Comparison of ENCODE assay signal across 9 mouse cellular contexts in the genomic region with DNA sequence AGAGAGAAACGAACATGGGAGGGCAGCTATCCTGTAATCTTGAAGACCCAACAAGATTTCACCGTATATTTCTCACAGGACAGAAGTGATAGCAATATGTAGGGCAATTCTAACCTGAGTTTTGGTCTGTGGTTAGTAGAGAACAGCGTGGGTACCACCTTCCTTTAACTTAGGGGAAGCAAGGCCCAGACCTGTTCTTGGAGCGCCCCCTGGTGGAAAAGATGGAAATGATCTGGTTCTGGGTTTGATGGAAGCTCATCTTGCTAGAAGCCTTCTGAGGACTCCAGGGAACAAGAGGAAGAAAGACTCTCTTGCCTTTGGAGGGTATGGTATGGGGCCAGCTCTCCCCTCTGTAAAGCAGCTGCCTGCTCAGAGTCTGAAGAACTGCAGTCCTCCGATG. TPM values are rescaled to one million over a fixed set of nuclear protein-coding genes. Genes with fewer than 3 reads are reported as not detected.
DNase-seq lines count a peak whose midpoint lies in the region; ATAC-seq lines count a peak whose summit lies in the region.
"Had no signal": no experiment of that assay in that cellular context is flagged by ENCODE, and none has a peak within 500 bp of the region (broad histone marks: within the 10 kb centered on the region; RNA-seq: fewer than 3 reads in every experiment).

No protein-coding gene starts in this region.

- no peak overlapping the region for H3K27ac ChIP-seq in liver, embryonic 12.5 days
- no peak overlapping the region for H3K27ac ChIP-seq in embryonic facial prominence, embryonic 14.5 days (replicated peaks; ENCODE audit: low read depth, low read length)
- H3K27ac ChIP-seq in hindbrain, embryonic 14.5 days, result no peak overlapping the region

- H3K9ac ChIP-seq in liver, embryonic 12.5 days, result no peak overlapping the region
- no peak overlapping the region for H3K9ac ChIP-seq in embryonic facial prominence, embryonic 14.5 days (ENCODE audit: low read depth, low read length)
- no peak overlapping the region for H3K9ac ChIP-seq in hindbrain, embryonic 14.5 days

- ATAC-seq in liver, embryonic 12.5 days, result no peak
- no peak; the same call in 1 of the 2 replicates for ATAC-seq in embryonic facial prominence, embryonic 14.5 days (ENCODE audit: low read depth)
- no peak for ATAC-seq in hindbrain, embryonic 14.5 days (ENCODE audit: low FRiP score)
- ATAC-seq in monocyte, adult 5-6 weeks (replicated peaks; ENCODE audit: insufficient number of reproducible peaks, low FRiP score, low TSS enrichment, poor library complexity, severe bottlenecking), result 0 out of 2 replicates have a peak, but pooled peaks have one; percentile 31

- no peak overlapping the region for H3K4me2 ChIP-seq in liver, embryonic 12.5 days
- no peak overlapping the region for H3K4me2 ChIP-seq in embryonic facial prominence, embryonic 14.5 days (ENCODE audit: low read depth, low read length)
- H3K4me2 ChIP-seq in hindbrain, embryonic 14.5 days (replicated peaks), result no peak overlapping the region

- H3K27me3 ChIP-seq in liver, embryonic 12.5 days (replicated peaks), result peaks cover 17% of the 10 kb centered on the region; the same call in 1 of the 2 replicates
- no peaks in the 10 kb centered on the region for H3K27me3 ChIP-seq in embryonic facial prominence, embryonic 14.5 days (replicated peaks; ENCODE audit: control insufficient read depth, insufficient read depth, low read length)
- H3K27me3 ChIP-seq in hindbrain, embryonic 14.5 days (ENCODE audit: control insufficient read depth, insufficient read depth, low read length), result peaks cover 14% of the 10 kb centered on the region

- no peaks in the 10 kb centered on the region for H3K4me1 ChIP-seq in liver, embryonic 12.5 days
- H3K4me1 ChIP-seq in embryonic facial prominence, embryonic 14.5 days (ENCODE audit: control insufficient read depth, insufficient read depth, low read length), result no peaks in the 10 kb centered on the region
- H3K4me1 ChIP-seq in hindbrain, embryonic 14.5 days (replicated peaks; ENCODE audit: control insufficient read depth, insufficient read depth, low read length), result no peaks in the 10 kb centered on the region

- H3K36me3 ChIP-seq in liver, embryonic 12.5 days, result no peaks in the 10 kb centered on the region
- no peaks in the 10 kb centered on the region for H3K36me3 ChIP-seq in embryonic facial prominence, embryonic 14.5 days (ENCODE audit: control insufficient read depth, insufficient read depth, low read length)
- no peaks in the 10 kb centered on the region for H3K36me3 ChIP-seq in hindbrain, embryonic 14.5 days (replicated peaks; ENCODE audit: control insufficient read depth, insufficient read depth)

- H3K4me3 ChIP-seq in liver, embryonic 12.5 days, result no peak overlapping the region
- no peak overlapping the region for H3K4me3 ChIP-seq in embryonic facial prominence, embryonic 14.5 days (ENCODE audit: low read depth, low read length)
- no peak overlapping the region for H3K4me3 ChIP-seq in hindbrain, embryonic 14.5 days (replicated peaks; ENCODE audit: low read length)

- H3K9me3 ChIP-seq in liver, embryonic 12.5 days (replicated peaks), result no peaks in the 10 kb centered on the region
- no peaks in the 10 kb centered on the region for H3K9me3 ChIP-seq in embryonic facial prominence, embryonic 14.5 days (ENCODE audit: control insufficient read depth, low read length)
- H3K9me3 ChIP-seq in hindbrain, embryonic 14.5 days (ENCODE audit: control insufficient read depth, low read length), result no peaks in the 10 kb centered on the region

- DNase-seq in liver, result peak; percentile 59
- DNase-seq in adrenal gland, postnatal 4 days (ENCODE audit: low spot score in 2 of 2), result peak; percentile 37 to 38
- peak; percentile 74 for DNase-seq in embryonic facial prominence, embryonic 14.5 days (ENCODE audit: low spot score)
- DNase-seq in hindbrain, embryonic 14.5 days (ENCODE audit: low spot score), result peak; percentile 90
- DNase-seq in left cerebral cortex, adult 8-10 months (ENCODE audit: low spot score in 2 of 2), result peak; percentile 33 to 69
- DNase-seq in testis, postnatal 14 days (ENCODE audit: low spot score), result peak; percentile 63

- 15% methylated on average over 5 of the region's 5 CpGs for WGBS in liver, embryonic 12.5 days (ENCODE audit: insufficient replicate concordance)
- WGBS in embryonic facial prominence, embryonic 14.5 days, result 19% methylated on average over 5 of the region's 5 CpGs
- 36% methylated on average over 5 of the region's 5 CpGs for WGBS in hindbrain, embryonic 14.5 days

RNA-seq across cellular contexts. Expression of a gene that starts 10.5 kb away (rescaled TPM):
- polyA plus RNA-seq in liver, embryonic 12.5 days (2016; fragmentation: Nextera tagmentation; extraction: Ambion mirVana), result not detected in 2 replicates
- total RNA-seq in adrenal gland, postnatal 4 days (2021), result not detected
- 0.18 TPM in 1 of 2 replicates, not detected in the other for polyA plus RNA-seq in embryonic facial prominence, embryonic 14.5 days (2014; fragmentation: Nextera tagmentation; extraction: Ambion mirVana)
- not detected in 2 replicates for polyA plus RNA-seq in hindbrain, embryonic 14.5 days (2014; fragmentation: Nextera tagmentation; extraction: Ambion mirVana)
- not detected for total RNA-seq in left cerebral cortex, adult 8-10 months (2022)
- not detected in 3 replicates for total RNA-seq in monocyte, adult 5-6 weeks (2017)
- total RNA-seq: gastrocnemius, adult 8-10 months had no signal

RNA-seq across cellular contexts. Expression of a gene that starts 38.6 kb away (rescaled TPM):
- not detected in 2 replicates for polyA plus RNA-seq in liver, embryonic 12.5 days (2016; fragmentation: Nextera tagmentation; extraction: Ambion mirVana)
- not detected for total RNA-seq in adrenal gland, postnatal 4 days (2021)
- polyA plus RNA-seq in embryonic facial prominence, embryonic 14.5 days (2014; fragmentation: Nextera tagmentation; extraction: Ambion mirVana), result 0.26 TPM in 1 of 2 replicates, not detected in the other
- not detected in 2 replicates for polyA plus RNA-seq in hindbrain, embryonic 14.5 days (2014; fragmentation: Nextera tagmentation; extraction: Ambion mirVana)
- total RNA-seq in left cerebral cortex, adult 8-10 months (2022), result 1 to 10 TPM; 1.8 to 2.5 (median 1.9) TPM
- not detected in 3 replicates for total RNA-seq in monocyte, adult 5-6 weeks (2017)
- total RNA-seq: gastrocnemius, adult 8-10 months had no signal

RNA-seq across cellular contexts. Expression of a gene that starts 52.2 kb away (rescaled TPM):
- polyA plus RNA-seq in liver, embryonic 12.5 days (2016; fragmentation: Nextera tagmentation; extraction: Ambion mirVana), result 5.1 and 6.0 TPM in 2 replicates
- 10 to 100 TPM; 31.0 to 39.5 TPM for total RNA-seq in adrenal gland, postnatal 4 days (2021)
- polyA plus RNA-seq in embryonic facial prominence, embryonic 14.5 days (2014; fragmentation: Nextera tagmentation; extraction: Ambion mirVana), result 7.9 and 9.0 TPM in 2 replicates
- 17.7 and 19.8 TPM in 2 replicates for polyA plus RNA-seq in hindbrain, embryonic 14.5 days (2014; fragmentation: Nextera tagmentation; extraction: Ambion mirVana)
- under 1 TPM; 0.23 to 0.63 (median 0.47) TPM for total RNA-seq in left cerebral cortex, adult 8-10 months (2022)
- 5.2 to 7.2 TPM (median 6.7 TPM) in 3 replicates for total RNA-seq in monocyte, adult 5-6 weeks (2017)

Comparison
In these comparisons a context has a peak if more than half of its experiments do, and no peak if none do; other contexts are left out.
1. DNase-seq: peak in every context shown above with its lines; median percentile 90 in hindbrain, embryonic 14.5 days; 74 in embryonic facial prominence, embryonic 14.5 days; 63 in testis, postnatal 14 days; 59 in liver; 51 in left cerebral cortex, adult 8-10 months; 38 in adrenal gland, postnatal 4 days.